Mouse (Mus musculus) megakaryocyte, embryonic 14.5 days (primary cell): Measurements from ENCODE around the gene Calm3. TPM values are rescaled to one million over a fixed set of nuclear protein-coding genes. Genes with fewer than 3 reads are reported as not detected.

Source experiments
- H3K27me3 ChIP-seq: replicated peaks from 2 replicates; pipeline ENCODE3; 2012; ENCODE audit warnings: inconsistent platforms
- H3K36me3 ChIP-seq: replicated peaks from 2 replicates; pipeline ENCODE3; 2012; ENCODE audit warnings: low read length, inconsistent platforms, mixed read lengths
- H3K4me1 ChIP-seq: 2 replicates; pipeline ENCODE4 v1.6.1; 2012; ENCODE audit warnings: inconsistent platforms
- H3K4me3 ChIP-seq: replicated peaks from 2 replicates; pipeline ENCODE3; 2012; ENCODE audit warnings: moderate library complexity, mild to moderate bottlenecking, inconsistent platforms
- H3K9me3 ChIP-seq: 2 replicates; pipeline ENCODE4 v1.6.1; 2012; ENCODE audit warnings: inconsistent platforms
- FLI1 ChIP-seq: IDR thresholded peaks from 2 replicates; pipeline ENCODE4 v1.6.1; 2012; ENCODE audit warnings: low read length, inconsistent platforms, mixed read lengths
- GATA1 ChIP-seq: IDR thresholded peaks from 3 replicates; pipeline ENCODE4 v1.6.1; 2012; ENCODE audit warnings: mixed read lengths, low read length, inconsistent platforms, borderline replicate concordance
- polyA plus RNA-seq: library from polyadenylated mRNA; stranded (reverse); fragments of >175 nt; gene quantifications from 2 replicates; pipeline ENCODE4 v1.2.3, GENCODE M21; 2012; ENCODE audit warnings: low replicate concordance; ENCODE audit not compliant: insufficient read depth

Gene Calm3
- polyA plus RNA-seq, 1 experiment: 866 TPM

DNA sequence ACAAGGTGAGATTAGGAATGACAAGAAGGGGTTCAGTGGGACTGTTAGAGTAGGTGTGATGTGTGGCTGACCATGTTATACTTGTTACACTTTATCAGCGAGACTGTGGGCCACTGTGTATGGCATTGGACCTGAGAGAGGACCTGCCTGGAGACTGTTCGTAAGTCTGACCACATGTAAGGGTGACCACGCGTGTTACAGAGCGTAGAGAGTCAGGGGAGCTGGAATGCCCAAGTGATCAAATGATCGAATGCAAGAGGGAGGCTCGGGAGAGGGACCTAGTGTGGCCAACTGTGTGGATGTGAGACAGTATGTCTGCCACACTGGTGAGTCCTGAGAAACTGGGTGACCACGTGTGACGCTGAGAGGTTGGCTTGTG, 31.6 kb downstream of the Calm3 start:
- H3K4me3 ChIP-seq: peak overlapping the region; percentile 91
- peaks cover 53% of the 10 kb centered on the region for H3K27me3 ChIP-seq
- TF ChIP-seq FLI1 (no peak), GATA1 (no peak)
- H3K36me3 ChIP-seq: no peaks in the 10 kb centered on the region
- peaks cover 71% of the 10 kb centered on the region for H3K4me1 ChIP-seq
- H3K9me3 ChIP-seq: peaks cover 4% of the 10 kb centered on the region; the same call in 1 of the 2 replicates

DNA sequence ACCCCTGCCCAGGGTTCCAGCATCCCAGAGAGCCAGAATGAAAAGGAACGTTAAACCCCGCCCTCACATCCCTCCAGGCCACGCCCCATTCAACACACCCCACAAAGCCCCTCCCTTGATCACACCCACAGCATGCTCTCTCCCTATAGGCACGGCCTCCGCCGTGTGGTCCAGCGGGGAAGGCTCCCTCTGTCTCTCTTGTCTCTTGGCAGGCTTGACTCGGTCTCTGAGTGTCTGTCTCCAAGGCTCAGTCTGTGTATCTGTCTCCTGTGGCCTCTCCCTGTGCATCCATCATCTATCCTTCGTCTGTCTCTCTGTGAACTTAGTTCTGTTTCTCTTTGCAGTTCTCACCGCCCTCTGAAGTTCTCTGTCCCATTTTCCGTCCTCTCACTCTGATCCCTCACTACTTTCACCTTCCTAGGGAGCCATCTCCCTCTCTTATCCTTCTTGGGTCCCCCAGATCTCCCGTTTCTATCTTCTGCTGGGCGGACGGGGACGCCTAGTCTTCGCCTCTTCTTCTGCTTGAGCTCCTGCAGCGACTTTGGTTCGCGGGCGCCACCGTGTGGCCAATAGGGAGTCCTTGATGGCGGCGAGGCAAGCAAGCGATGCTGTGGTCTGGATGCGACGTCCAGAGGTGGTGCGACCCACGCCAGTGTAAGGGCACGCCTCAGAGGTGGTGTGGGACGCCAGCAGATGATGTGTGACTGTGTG, 32.1 kb downstream of the Calm3 start, which contains the start of gene Gng8:
Gene Gng8, plus strand, starts transcription at position 146 of the 711 bp plus-strand sequence.
- Histone ChIP-seq H3K4me1 (peaks cover 66% of the 10 kb centered on the region), H3K27me3 (peaks cover 58% of the 10 kb centered on the region), H3K9me3 (peaks cover 5% of the 10 kb centered on the region), H3K36me3 (no peaks in the 10 kb centered on the region), H3K4me3 (peak within 1 kb of the TSS; percentile 91)
- no peak for TF ChIP-seq FLI1
- TF ChIP-seq GATA1: no peak

DNA sequence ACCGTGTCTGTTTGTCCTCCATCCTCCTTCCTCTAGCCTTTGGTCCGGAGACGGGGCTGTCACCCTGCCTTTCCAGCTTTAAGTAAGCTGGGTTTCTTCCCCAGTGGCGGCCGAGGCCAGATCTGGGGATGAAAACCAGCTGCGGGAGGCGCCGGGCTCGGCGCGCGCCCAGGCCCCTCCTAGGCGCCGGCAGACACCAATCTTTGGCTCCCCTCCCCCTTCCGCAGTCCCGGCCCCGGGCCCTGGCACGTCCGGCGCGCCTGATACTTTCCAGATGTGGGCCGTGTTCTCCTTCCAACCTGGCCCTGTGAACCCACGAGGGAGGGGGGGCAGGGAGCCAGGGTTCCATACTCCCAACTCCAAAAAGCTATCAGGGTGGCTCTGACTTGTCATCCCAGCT, 33.0 kb downstream of the Calm3 start:
- Histone ChIP-seq H3K4me1 (peaks cover 58% of the 10 kb centered on the region), H3K36me3 (peaks cover 3% of the 10 kb centered on the region), H3K9me3 (peaks cover 14% of the 10 kb centered on the region), H3K27me3 (peaks cover 66% of the 10 kb centered on the region), H3K4me3 (peak overlapping the region; percentile 91)
- no peak for TF ChIP-seq FLI1
- TF ChIP-seq GATA1: no peak

DNA sequence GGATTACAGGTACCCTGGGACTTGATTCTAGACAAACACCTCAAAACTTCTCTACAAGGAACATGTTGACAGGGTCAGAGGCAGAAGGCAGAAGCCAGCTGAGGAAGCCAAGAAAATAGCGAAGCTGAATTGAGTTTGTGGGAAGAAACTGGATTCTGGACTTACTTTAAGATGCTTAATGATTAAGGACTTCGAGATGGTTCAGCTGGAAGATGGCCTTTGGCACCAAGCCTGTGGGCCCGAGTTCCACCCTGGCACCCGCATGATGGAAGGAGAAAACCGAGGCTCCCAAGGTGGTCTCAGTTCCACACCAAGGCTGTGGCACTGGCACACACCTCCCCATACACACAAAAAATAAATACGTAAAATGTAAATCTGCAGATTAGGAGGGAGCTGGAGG, 33.4 kb downstream of the Calm3 start:
- Histone ChIP-seq H3K9me3 (peaks cover 18% of the 10 kb centered on the region), H3K27me3 (peaks cover 70% of the 10 kb centered on the region)

DNA sequence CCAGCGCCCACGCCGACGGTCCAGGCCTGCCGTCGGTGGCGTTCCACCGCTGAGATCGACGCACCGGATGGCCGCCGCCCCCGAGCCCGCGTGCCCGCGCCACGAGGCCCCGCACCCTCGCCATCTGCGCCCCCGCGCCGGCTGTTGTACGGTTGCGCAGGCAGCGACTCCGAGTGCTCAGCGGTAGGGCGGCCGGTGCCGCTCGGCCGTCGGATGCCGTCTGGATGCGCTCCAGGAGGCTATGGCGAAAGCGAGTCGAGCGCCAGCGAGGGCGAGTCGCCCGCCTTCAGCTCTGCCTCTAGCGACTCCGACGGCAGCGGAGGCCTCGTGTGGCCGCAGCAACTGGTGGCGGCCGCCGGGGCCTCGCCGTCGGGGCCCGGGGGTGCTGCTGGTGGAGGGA, 38.0 kb downstream of the Calm3 start:
- Histone ChIP-seq H3K9me3 (peaks cover 37% of the 10 kb centered on the region), H3K4me1 (peaks cover 26% of the 10 kb centered on the region), H3K4me3 (no peak overlapping the region), H3K27me3 (peaks cover 83% of the 10 kb centered on the region), H3K36me3 (peaks cover 4% of the 10 kb centered on the region)
- TF ChIP-seq FLI1: no peak
- no peak for TF ChIP-seq GATA1

More for the DNA sequence above, 33.4 kb downstream of the Calm3 start:
- Histone ChIP-seq H3K4me1 (peaks cover 56% of the 10 kb centered on the region), H3K36me3 (peaks cover 4% of the 10 kb centered on the region), H3K4me3 (no peak overlapping the region)
- TF ChIP-seq FLI1: no peak
- no peak for TF ChIP-seq GATA1

DNA sequence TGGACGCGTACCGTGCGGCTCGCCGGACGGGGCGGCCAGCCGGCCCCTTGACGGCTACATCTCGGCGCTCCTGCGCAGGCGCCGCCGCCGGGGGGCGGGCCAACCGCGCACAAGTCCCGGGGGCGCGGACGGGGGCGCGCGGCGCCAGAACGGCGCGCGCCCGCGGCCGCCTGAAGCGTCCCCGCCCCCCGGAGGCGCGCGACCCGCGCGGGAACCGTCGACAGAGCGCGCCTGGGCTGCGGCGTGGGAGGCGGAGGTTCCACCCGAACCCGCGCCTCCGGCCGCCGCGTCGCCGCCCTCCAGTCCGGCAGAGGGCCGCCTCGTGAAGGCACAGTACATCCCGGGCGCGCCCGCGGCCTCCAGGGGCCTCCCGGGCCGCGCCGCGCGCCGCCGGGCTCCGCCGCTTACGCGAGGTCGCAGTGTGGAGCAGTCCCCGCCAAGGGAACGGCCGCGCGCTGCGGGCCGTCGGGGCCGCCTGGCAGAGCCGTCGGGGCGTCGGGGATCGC, 38.6 kb downstream of the Calm3 start:
- H3K36me3 ChIP-seq: peaks cover 4% of the 10 kb centered on the region
- H3K9me3 ChIP-seq: peaks cover 37% of the 10 kb centered on the region
- peaks cover 28% of the 10 kb centered on the region for H3K4me1 ChIP-seq
- peaks cover 82% of the 10 kb centered on the region for H3K27me3 ChIP-seq
- peak overlapping the region; percentile 70 for H3K4me3 ChIP-seq
- no peak for TF ChIP-seq GATA1
- no peak for TF ChIP-seq FLI1

DNA sequence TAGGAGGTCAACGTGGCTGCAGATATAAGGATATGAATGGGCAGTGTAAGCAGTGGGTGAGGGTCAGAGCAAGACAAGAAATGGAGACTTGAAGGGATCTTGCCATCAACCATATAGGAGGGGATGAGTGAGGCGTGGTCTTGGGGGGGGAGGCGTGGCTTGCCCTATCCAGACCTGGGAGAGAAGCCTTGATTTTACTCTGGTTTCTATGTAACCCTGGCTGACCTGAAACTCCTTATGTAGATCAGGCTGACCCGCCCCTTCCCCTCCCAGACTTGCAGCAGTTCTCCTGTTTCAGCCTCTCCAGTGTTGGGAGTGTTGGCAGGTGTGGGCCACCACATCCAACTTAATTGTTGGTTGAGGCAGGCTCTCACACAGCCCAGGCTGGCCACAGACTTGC, 39.6 kb downstream of the Calm3 start:
- no peak for TF ChIP-seq FLI1
- peaks cover 4% of the 10 kb centered on the region for H3K36me3 ChIP-seq
- H3K4me3 ChIP-seq: no peak overlapping the region
- peaks cover 33% of the 10 kb centered on the region for H3K9me3 ChIP-seq
- H3K4me1 ChIP-seq: peaks cover 38% of the 10 kb centered on the region
- peaks cover 77% of the 10 kb centered on the region for H3K27me3 ChIP-seq

DNA sequence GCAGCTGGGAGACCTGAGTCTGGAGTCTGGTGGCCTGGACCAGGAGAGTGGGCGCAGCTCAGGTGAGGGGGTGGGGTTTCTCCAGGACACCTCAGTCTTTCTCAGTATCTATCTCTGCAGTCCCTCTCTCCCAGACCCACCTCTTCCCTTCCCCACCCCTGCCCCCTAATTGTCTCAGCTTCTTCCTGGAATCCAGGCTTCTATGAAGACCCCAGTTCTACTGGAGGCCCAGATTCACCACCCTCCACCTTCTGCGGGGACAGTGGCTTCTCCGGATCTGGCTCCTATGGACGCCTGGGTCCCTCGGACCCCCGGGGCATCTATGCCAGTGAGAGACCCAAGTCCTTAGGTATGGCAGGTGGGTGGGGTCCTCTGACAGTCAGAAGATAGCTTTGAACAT, 40.8 kb downstream of the Calm3 start:
- Histone ChIP-seq H3K4me3 (no peak overlapping the region), H3K36me3 (peaks cover 4% of the 10 kb centered on the region), H3K27me3 (peaks cover 72% of the 10 kb centered on the region), H3K4me1 (peaks cover 34% of the 10 kb centered on the region), H3K9me3 (peaks cover 33% of the 10 kb centered on the region)
- no peak for TF ChIP-seq GATA1
- TF ChIP-seq FLI1: no peak

DNA sequence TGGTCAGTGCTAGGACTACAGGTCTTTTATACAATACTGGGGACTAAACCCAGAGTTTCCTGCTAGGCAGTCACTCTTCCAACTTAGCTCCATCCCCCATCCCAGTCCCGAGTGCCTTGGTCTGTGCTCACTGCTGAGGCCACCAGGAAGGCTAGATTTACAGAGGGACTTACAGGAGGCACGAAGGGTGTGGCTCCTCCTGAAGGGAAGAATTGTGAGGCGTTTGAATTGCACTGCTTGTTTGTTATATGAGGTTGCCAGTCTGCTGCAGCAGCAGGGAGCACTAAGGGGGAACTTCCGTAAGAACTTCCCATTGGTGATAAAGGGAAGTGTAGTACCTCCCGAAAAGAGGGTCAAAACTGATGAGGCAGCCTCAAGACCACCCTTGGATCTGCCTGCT, 43.3 kb downstream of the Calm3 start:
- H3K27me3 ChIP-seq: peaks cover 54% of the 10 kb centered on the region
- peaks cover 51% of the 10 kb centered on the region for H3K4me1 ChIP-seq
- H3K9me3 ChIP-seq: peaks cover 20% of the 10 kb centered on the region
- no peak for TF ChIP-seq FLI1
- TF ChIP-seq GATA1: no peak
- no peaks in the 10 kb centered on the region for H3K36me3 ChIP-seq
- H3K4me3 ChIP-seq: no peak overlapping the region

DNA sequence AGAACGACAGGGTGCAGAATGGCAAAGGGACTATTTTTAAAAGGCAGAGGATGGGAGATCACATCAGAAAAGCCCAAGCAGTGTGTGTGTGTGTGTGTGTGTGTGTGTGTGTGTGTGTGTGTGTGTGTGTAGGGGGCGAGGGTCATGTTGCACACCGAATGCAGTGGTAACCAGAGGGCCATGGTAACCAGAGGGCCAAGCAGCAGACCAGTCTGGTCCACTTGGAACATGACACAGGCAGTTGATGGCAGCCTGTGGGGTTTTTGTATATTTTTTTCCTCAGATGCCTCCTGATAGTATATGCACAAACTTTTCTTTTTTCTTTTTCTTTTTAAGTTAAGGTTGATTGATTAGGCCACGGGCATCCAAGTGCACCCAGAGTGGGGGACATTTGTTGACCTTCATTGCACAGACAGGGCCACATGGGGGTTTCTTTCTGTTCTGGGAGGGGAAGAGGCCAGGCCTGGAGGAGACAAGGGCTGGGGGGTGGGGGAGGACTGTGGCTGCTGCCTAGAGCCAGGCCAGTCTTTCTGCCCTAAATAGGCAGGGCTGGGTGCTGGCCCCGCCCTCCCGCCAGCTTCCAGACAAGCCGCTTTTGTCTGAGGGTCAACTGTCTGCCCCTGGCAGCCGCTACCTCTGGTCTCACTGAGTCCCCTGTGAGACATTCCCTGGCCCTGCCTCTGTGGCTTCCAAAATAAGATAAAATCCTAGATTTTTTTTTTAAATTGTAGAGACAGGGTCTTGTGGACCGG, 43.9 kb downstream of the Calm3 start:
- Histone ChIP-seq H3K9me3 (peaks cover 14% of the 10 kb centered on the region), H3K27me3 (peaks cover 50% of the 10 kb centered on the region), H3K36me3 (no peaks in the 10 kb centered on the region), H3K4me3 (no peak overlapping the region), H3K4me1 (peaks cover 53% of the 10 kb centered on the region)
- TF ChIP-seq GATA1 (no peak), FLI1 (no peak)
